Mouse (Mus musculus) cerebellum, adult 2 months (tissue): ENCODE measurements at regions not wholly inside any gene's neighbourhood (a gene's known extent, or its start where the extent isn't known, plus 50 kb on each side); places are given as distances from the start of the nearest gene placed in this dataset.
"Not testable (repeated sequence)": the region's sequence is repeated elsewhere in the genome, so short reads cannot be mapped to it uniquely, and the experiment has no call there.

ENCODE experiments used
- DNase-seq, 2 experiments: peaks; one replicate each; pipeline ENCODE4 v3.0.0; 2021
- H3K27ac ChIP-seq: fragments of 200-500 bp; 2 replicates; pipeline ENCODE4 v1.5.1; 2012; ENCODE audit warnings: low read length, control low read depth, inconsistent platforms; ENCODE audit not compliant: insufficient read depth
- H3K27me3 ChIP-seq: fragments of 200-500 bp; 2 replicates; pipeline ENCODE4 v1.6.1; 2012; ENCODE audit warnings: inconsistent platforms, mild to moderate bottlenecking, low read length, moderate library complexity; ENCODE audit not compliant: control insufficient read depth, insufficient read depth
- H3K4me1 ChIP-seq: fragments of 200-500 bp; 2 replicates; pipeline ENCODE4 v1.6.1; 2011; ENCODE audit warnings: low read length; ENCODE audit not compliant: control insufficient read depth, insufficient read depth
- H3K4me3 ChIP-seq: fragments of 200-500 bp; replicated peaks from 2 replicates; pipeline ENCODE3; 2011; ENCODE audit warnings: mild to moderate bottlenecking, low read depth, low read length, control low read depth; ENCODE audit not compliant: insufficient read depth
- CTCF ChIP-seq: fragments of 200-500 bp; IDR thresholded peaks from 2 replicates; pipeline ENCODE4 v1.5.1; 2011; ENCODE audit warnings: low read depth, mild to moderate bottlenecking, control low read depth, low read length, moderate library complexity, borderline replicate concordance; ENCODE audit not compliant: insufficient read depth
- POLR2A ChIP-seq: fragments of 200-500 bp; IDR thresholded peaks from 2 replicates; pipeline ENCODE4 v1.6.1; 2011; ENCODE audit warnings: low read length, control low read depth, borderline replicate concordance; ENCODE audit not compliant: insufficient read depth
- WGBS: fragments of 180-500 bp; shearing (Covaris S2); methylation state at CpG from one replicate; pipeline ENCODE4 v1.1.7; 2018; 5-methylcytosine and 5-hydroxymethylcytosine counted together

GRCm38 (mm10) chr2:94690560-94690959 lies 252.6 kb upstream of the Api5 start:
- no peak for TF ChIP-seq POLR2A
- H3K4me1 ChIP-seq, result no peaks in the 10 kb centered on the region
- no peak overlapping the region for H3K4me3 ChIP-seq
- no peak overlapping the region for H3K27ac ChIP-seq
- 31% methylated on average over 4 of the region's 4 CpGs for WGBS
- no peaks in the 10 kb centered on the region for H3K27me3 ChIP-seq
- DNase-seq, result no peak

DNA sequence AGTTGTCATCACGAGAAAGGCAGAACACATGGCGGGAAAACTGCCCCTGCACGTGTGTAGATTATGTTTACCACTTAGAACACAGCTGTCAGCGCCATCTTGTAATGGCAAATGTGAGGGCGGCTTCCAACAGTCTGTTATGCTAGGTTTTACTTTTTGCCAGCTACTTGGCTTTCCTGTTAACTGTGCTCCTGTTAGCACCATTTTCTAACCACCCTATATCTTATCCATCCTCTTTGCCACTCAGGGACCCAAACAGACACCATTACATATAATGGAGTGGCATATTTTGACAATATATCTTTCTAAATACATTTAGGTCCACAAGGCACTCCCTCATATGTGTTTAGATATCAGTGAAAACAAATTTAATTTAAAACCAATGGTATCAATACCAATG lies 247.7 kb upstream of the Api5 start:
- not testable (repeated sequence) for H3K4me1 ChIP-seq, DNase-seq, H3K27me3 ChIP-seq, H3K4me3 ChIP-seq, H3K27ac ChIP-seq
- WGBS, result 86% methylated on average over 4 of the region's 5 CpGs

DNA sequence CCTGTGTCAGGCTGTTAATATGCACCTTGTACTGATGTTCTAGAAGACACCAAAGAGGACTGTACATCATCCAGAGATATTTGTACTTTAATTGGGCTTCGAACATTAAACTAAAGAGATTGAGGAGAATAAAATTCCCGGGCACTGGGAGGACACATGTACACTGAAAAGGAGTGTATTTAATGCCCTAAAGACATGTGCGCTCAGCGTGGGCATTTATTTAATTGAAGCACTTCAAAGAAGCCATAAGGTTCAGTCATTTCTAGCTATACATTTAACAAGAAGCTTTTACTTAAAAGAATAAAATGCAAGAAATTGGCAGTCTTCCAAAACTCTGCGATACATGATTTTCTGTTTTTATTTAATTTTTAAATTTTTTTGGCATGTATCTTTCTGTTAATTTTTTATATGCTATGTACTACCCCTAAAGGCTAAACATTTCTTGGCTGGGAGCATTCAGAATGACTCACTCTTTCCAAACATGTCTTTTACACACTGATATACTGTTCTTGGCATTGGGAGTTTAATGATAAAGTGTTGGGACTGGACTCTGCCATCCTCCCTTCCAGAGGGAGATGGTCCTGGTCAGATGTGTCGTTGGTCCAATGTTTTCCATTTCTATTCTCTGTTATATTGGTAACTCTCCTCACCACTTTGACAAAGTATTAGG lies 242.3 kb upstream of the Api5 start:
- H3K27me3 ChIP-seq, result no peaks in the 10 kb centered on the region
- H3K27ac ChIP-seq, result no peak overlapping the region
- no peak overlapping the region for H3K4me3 ChIP-seq
- DNase-seq, result no peak
- H3K4me1 ChIP-seq, result no peaks in the 10 kb centered on the region
- 91% methylated on average over 6 of the region's 6 CpGs for WGBS
- TF ChIP-seq CTCF (no peak), POLR2A (no peak)

DNA sequence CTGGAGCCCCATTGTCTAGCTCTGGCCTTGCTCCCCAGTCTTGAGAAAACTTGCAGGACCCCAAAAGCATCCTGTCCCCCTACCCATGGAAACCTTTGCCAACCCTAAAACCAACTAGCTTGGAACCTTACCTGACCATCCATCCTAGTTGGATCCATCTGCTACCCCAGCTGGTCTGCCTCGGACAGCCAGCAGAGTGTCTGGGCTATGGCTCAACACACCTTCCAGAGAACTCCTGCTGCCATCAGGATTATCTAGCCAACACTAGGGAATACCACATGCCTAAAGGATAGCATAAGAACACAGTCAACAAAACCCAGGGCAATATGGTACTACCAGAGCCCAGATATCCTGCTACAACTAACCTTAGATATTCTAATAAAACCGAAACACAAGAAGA lies 227.9 kb upstream of the Api5 start:
- WGBS, result 47% methylated on average over 2 of the region's 2 CpGs
- Histone ChIP-seq H3K27me3 (no peaks in the 10 kb centered on the region), H3K27ac (no peak overlapping the region), H3K4me3 (no peak overlapping the region), H3K4me1 (no peaks in the 10 kb centered on the region)
- no peak for TF ChIP-seq POLR2A
- no peak for TF ChIP-seq CTCF
- peak; percentile 17 to 50 for DNase-seq

DNA sequence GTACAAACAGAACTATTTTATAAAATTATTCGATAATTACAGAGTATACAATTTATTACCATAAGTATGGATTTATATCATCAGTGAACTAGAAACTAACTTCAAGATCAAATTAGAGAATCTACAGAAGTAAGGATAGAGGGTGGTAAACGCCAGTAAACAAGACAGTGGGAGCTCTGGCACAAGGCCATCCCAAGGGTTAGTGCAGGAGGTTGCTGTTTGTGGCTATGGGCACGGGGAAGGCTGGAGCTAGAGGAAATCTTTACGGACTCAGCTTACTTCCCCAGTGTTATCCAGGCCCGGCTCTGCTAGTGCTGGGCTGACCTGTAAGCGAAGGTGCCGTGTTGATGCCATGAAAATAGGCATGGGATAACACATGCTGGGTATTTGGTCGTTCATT lies 220.5 kb upstream of the Api5 start:
- Histone ChIP-seq H3K27me3 (no peaks in the 10 kb centered on the region), H3K4me1 (no peaks in the 10 kb centered on the region), H3K4me3 (no peak overlapping the region), H3K27ac (no peak overlapping the region)
- 45% methylated on average over 8 of the region's 8 CpGs for WGBS
- TF ChIP-seq POLR2A, result no peak
- no peak for TF ChIP-seq CTCF
- DNase-seq, result peak; percentile 21 to 32
